Mouse (Mus musculus) myocyte (in vitro differentiated cells): Measurements from ENCODE around the gene Rnf38. TPM values are rescaled to one million over a fixed set of nuclear protein-coding genes. Genes with fewer than 3 reads are reported as not detected.
A peak's percentile ranks its signal among the peaks of the same experiment; 100 is the strongest.

ENCODE experiments used
- H3K27me3 ChIP-seq: one replicate; pipeline ENCODE4 v1.6.1; 2011; ENCODE audit not compliant: control insufficient read depth, insufficient read depth, insufficient read length
- H3K36me3 ChIP-seq: one replicate; pipeline ENCODE4 v1.6.1; 2011; ENCODE audit not compliant: control insufficient read depth, insufficient read depth
- H3K4me2 ChIP-seq: one replicate; pipeline ENCODE4 v1.6.1; 2011; ENCODE audit warnings: low read depth, control low read depth
- H3K4me3 ChIP-seq: one replicate; pipeline ENCODE4 v1.5.1; 2011; ENCODE audit warnings: mild to moderate bottlenecking, control low read depth, moderate library complexity
- H3K79me2 ChIP-seq: one replicate; pipeline ENCODE4 v1.6.1; 2011; ENCODE audit not compliant: control insufficient read depth, insufficient read depth
- H3ac ChIP-seq: one replicate; pipeline ENCODE4 v1.6.1; 2011; ENCODE audit not compliant: control insufficient read depth, insufficient read length
- CEBPB ChIP-seq: IDR thresholded peaks from 2 replicates; pipeline ENCODE4 v1.6.1; 2011; ENCODE audit warnings: mild to moderate bottlenecking, moderate library complexity; ENCODE audit not compliant: poor library complexity, insufficient read depth, severe bottlenecking
- E2F4 ChIP-seq: IDR thresholded peaks from one replicate; pipeline ENCODE4 v1.6.1; 2011; ENCODE audit warnings: mild to moderate bottlenecking, control low read depth, moderate library complexity; ENCODE audit not compliant: insufficient read depth
- MAX ChIP-seq: IDR thresholded peaks from one replicate; pipeline ENCODE4 v1.6.1; 2011; ENCODE audit warnings: low read depth, mild to moderate bottlenecking, control low read depth
- MYOD1 ChIP-seq, 3 experiments: IDR thresholded peaks; one replicate each; pipeline ENCODE4 v1.6.1; 2011; ENCODE audit warnings: control low read depth in 2 of 3, low read depth in 2 of 3, mild to moderate bottlenecking in 2 of 3, moderate library complexity in 1 of 3; ENCODE audit not compliant: insufficient read length in 2 of 3, control insufficient read depth in 1 of 3
- MYOG ChIP-seq, 3 experiments: IDR thresholded peaks; one replicate each; pipeline ENCODE4 v1.6.1; 2011; ENCODE audit warnings: control low read depth in 2 of 3, low read depth in 2 of 3, mild to moderate bottlenecking in 2 of 3; ENCODE audit not compliant: insufficient read length in 2 of 3, control insufficient read depth in 1 of 3, insufficient read depth in 1 of 3
- POLR2A ChIP-seq: IDR thresholded peaks from one replicate; pipeline ENCODE4 v1.6.1; 2011; ENCODE audit warnings: low read depth, mild to moderate bottlenecking, control low read depth, moderate library complexity; ENCODE audit not compliant: insufficient read length
- POLR2AphosphoS2 ChIP-seq: IDR thresholded peaks from one replicate; pipeline ENCODE4 v1.6.1; 2011; ENCODE audit warnings: low read depth, control low read depth; ENCODE audit not compliant: insufficient read length
- REST ChIP-seq: IDR thresholded peaks from one replicate; pipeline ENCODE4 v1.6.1; 2011; ENCODE audit warnings: mild to moderate bottlenecking, control low read depth, moderate library complexity; ENCODE audit not compliant: insufficient read depth, insufficient read length
- SRF ChIP-seq: IDR thresholded peaks from one replicate; pipeline ENCODE4 v1.6.1; 2011; ENCODE audit warnings: low read depth; ENCODE audit not compliant: control insufficient read depth, insufficient read length
- TCF12 ChIP-seq: IDR thresholded peaks from one replicate; pipeline ENCODE4 v1.6.1; 2011; ENCODE audit warnings: mild to moderate bottlenecking, control low read depth; ENCODE audit not compliant: poor library complexity, insufficient read depth, severe bottlenecking
- TCF3 ChIP-seq: IDR thresholded peaks from one replicate; pipeline ENCODE4 v1.6.1; 2011; ENCODE audit warnings: low read depth, control low read depth; ENCODE audit not compliant: insufficient read length
- USF1 ChIP-seq: IDR thresholded peaks from one replicate; pipeline ENCODE4 v1.6.1; 2011; ENCODE audit warnings: low read depth, mild to moderate bottlenecking, control low read depth, moderate library complexity
- polyA plus RNA-seq: library from polyadenylated mRNA; unstranded; fragments of >200 nt; fragmentation: generic; extraction: Trizol; gene quantifications from one replicate; pipeline ENCODE4 v1.2.1, GENCODE M21; 2012; ENCODE audit warnings: missing spikeins

Gene Rnf38
- polyA plus RNA-seq, 1 experiment = 12.6 TPM

- TF ChIP-seq TCF3 (no peak), REST (no peak), USF1 (no peak), CEBPB (no peak), E2F4 (no peak), TCF12 (no peak), POLR2AphosphoS2 (no peak), SRF (no peak), MYOG (IDR thresholded peaks at IDR 0.05; ENCODE audit: control insufficient read depth in 1 of 3, insufficient read depth in 1 of 3, insufficient read length in 2 of 3, low read depth in 2 of 3) (no peak), MAX (no peak), MYOD1 (IDR thresholded peaks at IDR 0.05; ENCODE audit: control insufficient read depth in 1 of 3, insufficient read length in 2 of 3, low read depth in 2 of 3) (no peak), POLR2A (no peak)
- peaks cover 22% of the 10 kb centered on the region for H3K79me2 ChIP-seq
- H3ac ChIP-seq = no peak overlapping the region
Measured at GRCm38 (mm10) chr4:44169884-44170283, 63.7 kb downstream of the Rnf38 start.

GRCm38 (mm10) chr4:44168816-44169215 lies 64.8 kb downstream of the Rnf38 start:
- Histone ChIP-seq H3K79me2 (peaks cover 31% of the 10 kb centered on the region), H3K27me3 (no peaks in the 10 kb centered on the region), H3K36me3 (no peaks in the 10 kb centered on the region), H3K4me3 (peak overlapping the region; percentile 50), H3K4me2 (peak overlapping the region; percentile 76), H3ac (no peak overlapping the region)
- TF ChIP-seq MAX = no peak
- TF ChIP-seq SRF = no peak
- no peak for TF ChIP-seq MYOG (IDR thresholded peaks at IDR 0.05; ENCODE audit: control insufficient read depth in 1 of 3, insufficient read depth in 1 of 3, insufficient read length in 2 of 3, low read depth in 2 of 3)
- no peak for TF ChIP-seq TCF12
- no peak for TF ChIP-seq REST
- no peak for TF ChIP-seq MYOD1 (IDR thresholded peaks at IDR 0.05; ENCODE audit: control insufficient read depth in 1 of 3, insufficient read length in 2 of 3, low read depth in 2 of 3)
- TF ChIP-seq CEBPB = no peak
- no peak for TF ChIP-seq POLR2AphosphoS2
- TF ChIP-seq E2F4 = no peak
- TF ChIP-seq TCF3 = no peak
- TF ChIP-seq POLR2A = no peak
- no peak for TF ChIP-seq USF1

More at GRCm38 (mm10) chr4:44169884-44170283, 63.7 kb downstream of the Rnf38 start:
- no peaks in the 10 kb centered on the region for H3K27me3 ChIP-seq
- peak overlapping the region; percentile 8 for H3K4me2 ChIP-seq
- H3K36me3 ChIP-seq = no peaks in the 10 kb centered on the region
- no peak overlapping the region for H3K4me3 ChIP-seq

- Histone ChIP-seq H3K79me2 (peaks cover 37% of the 10 kb centered on the region), H3ac (peak overlapping the region; percentile 9)
- TF ChIP-seq MYOD1 (IDR thresholded peaks at IDR 0.05; ENCODE audit: control insufficient read depth in 1 of 3, insufficient read length in 2 of 3, low read depth in 2 of 3) (no peak), TCF12 (no peak), MYOG (IDR thresholded peaks at IDR 0.05; ENCODE audit: control insufficient read depth in 1 of 3, insufficient read depth in 1 of 3, insufficient read length in 2 of 3, low read depth in 2 of 3) (peak in 1 of 3 experiments; percentile 28), POLR2AphosphoS2 (peak; percentile 87), CEBPB (no peak), MAX (no peak), REST (no peak), POLR2A (peak; percentile 91), E2F4 (no peak), USF1 (no peak), SRF (peak; percentile 21), TCF3 (no peak)
Measured at GRCm38 (mm10) chr4:44168231-44168647, 65.3 kb downstream of the Rnf38 start.

GRCm38 (mm10) chr4:44167397-44168121 lies 66.0 kb downstream of the Rnf38 start:
- TF ChIP-seq SRF (no peak), POLR2A (peak; percentile 49)
- no peaks in the 10 kb centered on the region for H3K36me3 ChIP-seq
- H3ac ChIP-seq = peak overlapping the region; percentile 9
- H3K27me3 ChIP-seq = no peaks in the 10 kb centered on the region
- peak overlapping the region; percentile 70 for H3K4me2 ChIP-seq
- H3K79me2 ChIP-seq = peaks cover 44% of the 10 kb centered on the region
- peak overlapping the region; percentile 50 for H3K4me3 ChIP-seq

More at GRCm38 (mm10) chr4:44168231-44168647, 65.3 kb downstream of the Rnf38 start:
- no peaks in the 10 kb centered on the region for H3K27me3 ChIP-seq
- peak overlapping the region; percentile 50 for H3K4me3 ChIP-seq
- H3K36me3 ChIP-seq = no peaks in the 10 kb centered on the region
- peak overlapping the region; percentile 76 for H3K4me2 ChIP-seq
